Mouse (Mus musculus) thymus, adult 2 months (tissue): ENCODE results near the gene Pjvk.

Experiments used
- CTCF ChIP-seq: fragments of 200-500 bp; IDR thresholded peaks from 2 replicates; pipeline ENCODE4 v1.5.1; 2012; ENCODE audit warnings: mild to moderate bottlenecking, control low read depth, low read length, moderate library complexity, borderline replicate concordance; ENCODE audit not compliant: control insufficient read depth, poor library complexity, insufficient read depth; ENCODE audit errors: extremely low read depth
- POLR2A ChIP-seq: fragments of 200-500 bp; IDR thresholded peaks from 2 replicates; pipeline ENCODE4 v1.6.1; 2012; ENCODE audit warnings: mild to moderate bottlenecking, low read length, control low read depth, moderate library complexity; ENCODE audit not compliant: control insufficient read depth, poor library complexity, insufficient read depth; ENCODE audit errors: extremely low read depth

DNA sequence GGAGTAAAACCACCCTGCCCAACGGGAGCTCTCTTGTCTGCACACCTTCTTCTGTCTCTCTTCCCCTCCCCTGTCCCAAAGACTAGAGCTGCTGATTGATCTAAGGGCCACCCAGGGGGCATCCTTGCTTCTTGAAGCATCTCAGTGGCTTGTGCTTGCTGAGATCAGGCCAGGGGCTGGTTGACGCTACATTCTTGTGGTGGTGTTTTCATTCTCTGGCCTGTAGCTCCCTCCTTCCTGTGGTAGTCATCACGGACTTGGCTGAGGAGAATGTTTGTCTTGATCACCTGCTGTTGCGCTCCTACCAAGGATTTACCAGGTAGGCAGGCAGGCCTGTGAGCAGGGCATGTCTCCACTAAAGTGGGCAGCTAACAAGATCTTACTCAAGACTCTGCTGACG lies 54.5 kb downstream of the Pjvk start:
- TF ChIP-seq POLR2A (no peak), CTCF (no peak)
